Mouse (Mus musculus) limb, embryonic 11.5 days (tissue): ENCODE data around the gene Cd40lg. TPM values are rescaled to one million over a fixed set of nuclear protein-coding genes. Genes with fewer than 3 reads are reported as not detected.

Source experiments
- polyA plus RNA-seq: library from polyadenylated mRNA; unstranded; fragments of >200 nt; fragmentation: Nextera tagmentation; extraction: Ambion mirVana; gene quantifications from 2 replicates; pipeline ENCODE4 v1.2.1, GENCODE M21; 2014

The Cd40lg gene
- polyA plus RNA-seq, 1 experiment from 2014 or later = not detected

Other genes with a start within 250 kb of the Cd40lg start
- 0.11 TPM in 1 of 2 replicates, not detected in the other for gene Brs3, start 169.1 kb upstream of the Cd40lg start, polyA plus RNA-seq
- 86.4 and 88.1 TPM in 2 replicates for gene Htatsf1, start 158.6 kb upstream of the Cd40lg start, polyA plus RNA-seq
- gene Vgll1, start 124.0 kb upstream of the Cd40lg start, polyA plus RNA-seq = 0.88 and 0.95 TPM in 2 replicates
- 1.7 and 2.9 TPM in 2 replicates for gene Arhgef6, start 126.6 kb downstream of the Cd40lg start, polyA plus RNA-seq
- gene Rbmx, start 180.9 kb downstream of the Cd40lg start, polyA plus RNA-seq = 204 and 209 TPM in 2 replicates
- not detected in 2 replicates for gene Gm364, start 197.0 kb downstream of the Cd40lg start, polyA plus RNA-seq